Mouse (Mus musculus): ENCODE results near the gene Fam171a1. TPM values are rescaled to one million over a fixed set of nuclear protein-coding genes. Genes with fewer than 3 reads are reported as not detected.

Fam171a1 gene
- total RNA-seq (2023): under 1 TPM; 0.18 to 0.42 TPM

DNA sequence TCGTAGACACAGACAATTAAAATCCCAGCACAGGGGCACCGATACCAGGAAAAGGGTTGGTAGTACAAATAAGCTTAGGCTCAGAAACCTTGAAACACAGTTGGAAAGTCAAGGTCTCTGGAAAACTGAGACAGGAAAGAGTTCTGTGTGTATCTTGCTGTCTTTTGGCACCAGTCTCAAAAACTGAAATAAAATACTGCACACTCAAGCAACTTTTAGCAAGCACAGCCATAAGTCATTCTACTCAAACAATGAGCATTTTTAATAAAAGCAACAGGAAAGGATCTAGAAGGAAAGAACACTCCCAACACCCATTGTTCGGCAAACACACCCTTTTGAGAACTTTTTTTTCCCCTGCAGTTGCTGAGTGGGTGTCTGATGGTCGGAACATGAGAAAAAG, at the start of gene Fam171a1:
Gene Fam171a1, plus strand, starts transcription at position 359 of the 400 bp plus-strand sequence.

Other genes starting within 250 kb of the Fam171a1 start
- 1 to 10 TPM; 6.9 to 7.8 TPM for gene Nmt2, start 170.0 kb downstream of the Fam171a1 start, total RNA-seq (2023)
- gene Rpp38, start 218.4 kb downstream of the Fam171a1 start, total RNA-seq (2023): 1 to 10 TPM; 1.1 to 1.9 TPM
- not detected for gene Acbd7, start 221.9 kb downstream of the Fam171a1 start, total RNA-seq (2023)